Mouse (Mus musculus) thymus, adult 2 months (tissue): ENCODE measurements around the gene Rnf41.
A peak's percentile ranks its signal among the peaks of the same experiment; 100 is the strongest.

Experiments used
- CTCF ChIP-seq: fragments of 200-500 bp; IDR thresholded peaks from 2 replicates; pipeline ENCODE4 v1.5.1; 2012; ENCODE audit warnings: mild to moderate bottlenecking, control low read depth, low read length, moderate library complexity, borderline replicate concordance; ENCODE audit not compliant: control insufficient read depth, poor library complexity, insufficient read depth; ENCODE audit errors: extremely low read depth
- POLR2A ChIP-seq: fragments of 200-500 bp; IDR thresholded peaks from 2 replicates; pipeline ENCODE4 v1.6.1; 2012; ENCODE audit warnings: mild to moderate bottlenecking, low read length, control low read depth, moderate library complexity; ENCODE audit not compliant: control insufficient read depth, poor library complexity, insufficient read depth; ENCODE audit errors: extremely low read depth

DNA sequence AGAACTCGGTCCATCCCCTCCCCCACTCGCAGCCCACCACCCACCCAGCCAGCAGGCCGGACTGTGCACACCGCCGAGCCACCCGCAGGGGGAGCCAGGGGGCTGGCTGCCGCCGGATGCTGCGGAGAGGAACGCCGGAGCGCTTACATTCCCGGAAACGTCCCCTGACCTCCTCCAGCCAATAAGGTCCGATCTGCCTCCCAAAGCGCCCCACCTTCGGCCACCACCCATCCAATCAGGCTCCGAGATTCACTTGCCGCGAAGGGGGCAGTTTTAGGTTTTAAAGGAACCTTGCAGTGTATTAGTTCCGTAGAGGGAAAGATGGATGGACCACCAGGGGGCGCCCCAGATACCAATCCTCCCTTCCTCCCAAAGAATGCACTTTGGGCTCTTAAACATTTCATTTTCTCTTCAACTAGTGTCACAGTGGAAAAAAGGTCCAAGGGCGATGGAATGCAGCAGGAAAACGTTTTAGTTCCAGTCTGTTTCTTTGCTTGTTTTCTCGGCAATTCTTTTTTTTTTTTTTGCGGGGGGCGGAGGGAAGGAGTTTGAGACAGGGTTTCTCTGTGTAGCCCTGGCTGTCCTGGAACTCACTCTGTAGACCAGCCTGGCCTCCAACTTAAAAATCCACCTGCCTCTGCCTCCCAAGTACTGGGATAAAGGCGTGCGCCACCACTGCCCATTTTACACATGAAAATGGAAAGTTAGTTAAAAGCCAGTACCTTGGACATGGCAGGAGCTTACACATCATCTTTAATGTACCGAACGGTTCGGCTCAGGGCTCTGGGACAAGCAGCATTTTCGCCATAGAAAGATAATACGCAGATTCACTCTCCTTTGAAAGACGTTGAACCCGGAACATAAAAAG is 1.5 kb upstream of the Rnf41 start:
- peak; percentile 91 for TF ChIP-seq CTCF
- peak; percentile 63; the same call in 1 of the 2 replicates for TF ChIP-seq POLR2A
